Mouse (Mus musculus) ES-CJ7 (cell line): ENCODE measurements around the gene Cadps.

Experiments used
- DNase-seq: peaks from one replicate; pipeline ENCODE4 v3.0.0; 2011; ENCODE audit warnings: low read depth, low spot score

Cadps gene

GRCm38 (mm10) chr14:12341789-12342457, 481.0 kb downstream of the Cadps start:
- DNase-seq: no peak

GRCm38 (mm10) chr14:12341075-12341788, 481.6 kb downstream of the Cadps start:
- peak; percentile 28 for DNase-seq

DNA sequence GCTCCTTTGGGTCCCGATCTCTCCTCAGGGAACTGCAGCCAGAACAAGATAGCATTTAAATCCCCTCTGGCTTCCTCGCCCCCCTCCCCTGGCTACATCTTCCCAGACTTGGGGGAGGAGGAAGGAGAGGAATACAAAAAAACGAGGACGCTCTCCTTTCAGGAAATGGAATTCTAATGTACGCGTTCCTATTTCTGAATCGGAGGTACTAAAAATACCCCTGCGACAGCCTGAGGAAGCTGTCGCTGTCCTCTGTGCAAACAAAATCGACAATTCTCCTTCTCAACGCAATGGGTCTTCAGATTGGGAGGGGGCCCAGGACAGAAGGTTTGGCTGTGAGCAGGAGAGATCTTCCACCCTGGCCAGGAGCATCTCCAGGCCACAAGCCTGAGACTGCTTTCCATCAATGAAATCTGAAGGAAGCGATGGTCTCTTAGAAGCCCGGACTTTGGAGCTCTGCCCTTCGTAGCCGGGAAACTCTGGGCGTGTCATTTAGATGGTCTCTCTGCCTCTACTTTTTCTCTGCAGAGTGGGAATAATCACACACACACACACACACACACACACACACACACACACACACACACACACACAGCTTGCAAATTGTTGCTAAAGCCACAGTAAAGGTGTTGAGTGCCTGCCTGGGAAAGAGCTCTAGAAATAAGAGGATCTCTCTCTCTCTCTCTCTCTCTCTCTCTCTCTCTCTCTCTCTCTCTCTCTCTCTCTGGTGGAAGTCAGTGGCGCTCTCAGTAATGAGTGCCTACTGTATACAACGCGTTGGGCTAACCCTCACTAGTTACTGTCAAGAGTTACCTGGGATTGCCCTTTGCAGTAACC, 482.4 kb downstream of the Cadps start:
- no peak for DNase-seq

DNA sequence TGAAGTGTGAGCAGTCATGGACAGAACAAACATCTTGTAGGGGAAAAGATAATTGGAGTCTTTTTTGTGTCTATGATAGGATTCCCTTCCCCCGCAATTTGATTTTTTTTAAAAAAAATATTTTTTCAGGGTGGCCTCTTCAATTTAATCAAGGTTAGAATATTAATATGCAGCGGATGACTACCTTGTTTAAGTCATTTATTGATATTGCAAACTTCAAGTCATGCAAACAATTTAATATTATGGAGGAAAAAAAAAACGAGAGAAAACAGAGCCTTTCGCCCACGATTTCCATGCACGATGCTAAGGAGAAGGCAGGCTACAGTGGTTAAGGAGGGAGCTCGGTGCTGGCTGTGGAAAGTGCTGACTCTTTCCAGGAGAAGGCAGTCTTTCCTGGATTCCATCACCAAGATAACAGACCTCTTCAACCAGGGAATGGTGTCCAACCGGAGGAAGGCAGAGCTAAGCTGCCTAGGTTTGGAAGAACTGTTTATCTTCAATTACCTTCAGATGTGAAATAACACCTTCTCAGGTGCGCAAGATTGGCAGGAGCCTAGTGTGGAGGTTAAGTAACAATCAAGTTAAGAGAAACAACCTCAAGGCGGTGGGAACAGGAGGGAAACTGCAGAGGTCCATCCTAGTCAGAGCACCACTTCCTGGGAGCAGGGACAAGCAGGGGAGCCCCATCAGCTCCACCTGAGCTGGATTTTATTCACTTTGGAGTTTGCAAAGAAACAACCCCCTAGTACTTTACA, 483.9 kb downstream of the Cadps start:
- no peak for DNase-seq

DNA sequence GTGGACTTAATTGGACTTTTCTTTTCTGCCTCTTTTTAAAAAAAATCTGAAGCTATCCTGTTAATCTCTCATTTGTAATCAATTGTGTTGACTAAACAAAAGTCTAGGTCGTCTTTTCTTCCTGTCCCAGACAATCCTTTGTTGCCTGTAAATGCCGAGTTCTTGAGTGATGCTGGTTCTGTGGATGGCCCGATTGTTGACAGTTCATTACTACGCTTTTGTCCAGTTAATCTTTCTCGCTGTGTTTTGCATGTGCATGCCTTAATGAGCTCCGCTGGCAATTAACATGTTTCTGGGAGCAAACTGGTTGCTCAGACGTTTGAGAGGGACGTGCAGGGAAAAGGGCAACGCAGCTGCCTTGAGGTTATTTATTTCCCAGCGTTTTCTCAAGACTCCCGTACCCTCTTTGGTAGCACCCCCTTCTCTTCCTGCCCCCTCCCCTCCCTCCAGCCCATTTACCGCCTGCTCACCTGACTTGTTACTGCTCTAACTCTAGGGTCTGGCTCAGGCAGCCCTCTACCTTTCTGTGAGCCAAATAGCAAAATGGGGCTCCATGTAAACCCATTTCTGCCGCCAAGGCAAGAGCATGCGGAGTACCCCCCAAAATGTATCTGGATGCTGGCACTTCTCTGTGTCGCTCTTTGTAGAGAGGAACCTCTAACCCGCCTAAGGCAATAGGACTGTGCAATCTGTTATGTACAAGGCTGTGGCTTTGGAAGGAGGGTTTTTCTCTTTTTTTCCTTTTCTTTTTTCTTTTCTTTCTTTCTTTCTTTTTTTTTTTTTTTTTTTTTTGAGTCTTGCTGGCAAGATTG, 484.7 kb downstream of the Cadps start:
- peak; percentile 57 for DNase-seq

DNA sequence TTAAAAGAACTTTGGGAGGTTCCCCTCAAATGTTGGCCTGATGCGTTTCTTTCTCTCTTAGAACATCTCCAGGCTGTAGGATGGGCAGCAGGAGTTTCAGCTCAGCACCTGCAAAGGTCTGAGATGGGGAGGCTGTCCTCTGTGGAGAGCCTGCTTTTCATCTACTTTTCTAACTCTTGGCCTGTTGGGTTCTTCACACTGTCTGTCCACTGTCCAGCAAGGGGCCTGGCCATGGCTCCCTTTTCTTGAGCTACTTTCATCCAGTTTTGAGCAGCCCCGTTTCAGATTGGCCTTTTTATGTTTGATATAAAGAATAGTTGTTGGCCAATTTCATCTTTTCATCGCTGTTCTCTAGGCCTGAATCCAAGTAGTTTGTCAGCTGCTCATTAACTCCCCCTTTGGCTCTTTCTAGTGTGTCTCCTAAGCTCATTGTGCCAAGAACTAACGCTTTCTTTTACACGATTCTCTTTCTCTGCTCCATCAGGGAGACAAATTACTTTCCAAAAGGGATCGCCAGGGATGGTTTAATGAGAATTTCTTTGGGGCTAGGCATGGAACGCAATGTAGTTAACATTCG, 485.4 kb downstream of the Cadps start:
- DNase-seq: no peak

GRCm38 (mm10) chr14:12334925-12335324, 488.0 kb downstream of the Cadps start:
- DNase-seq: peak; percentile 32

GRCm38 (mm10) chr14:12333622-12334021, 489.3 kb downstream of the Cadps start:
- no peak for DNase-seq
